Mouse (Mus musculus): ENCODE measurements around the gene P2rx4. TPM values are rescaled to one million over a fixed set of nuclear protein-coding genes. Genes with fewer than 3 reads are reported as not detected.

Gene P2rx4
- polyA plus RNA-seq, 1 experiment: 59.2 TPM

- WGBS: 88% methylated on average over 11 of the region's 11 CpGs
- DNase-seq (ENCODE audit: low read depth in 1 of 2, low spot score in 2 of 2): no peak
- Histone ChIP-seq H3K27ac (ENCODE audit: insufficient read depth, low read length) (no peak overlapping the region), H3K27me3 (ENCODE audit: control insufficient read depth, insufficient read depth, low read length) (no peaks in the 10 kb centered on the region), H3K4me3 (ENCODE audit: extremely low read depth, insufficient read depth, insufficient read length) (no peak overlapping the region), H3K4me1 (ENCODE audit: control insufficient read depth, insufficient read depth, insufficient read length) (peaks cover 11% of the 10 kb centered on the region; the same call in 1 of the 2 replicates), H3K36me3 (ENCODE audit: control insufficient read depth, insufficient read depth, low read length) (no peaks in the 10 kb centered on the region)
- TF ChIP-seq POLR2A (IDR thresholded peaks at IDR 0.05; ENCODE audit: low read depth, low read length) (no peak), CTCF (IDR thresholded peaks at IDR 0.05; ENCODE audit: extremely low read depth, insufficient read depth, insufficient read length, insufficient replicate concordance) (no peak)
Observed at GRCm38 (mm10) chr5:122773756-122774155, 66.4 kb downstream of the P2rx4 start.

- Histone ChIP-seq H3K27ac (ENCODE audit: insufficient read depth, low read length) (no peak overlapping the region), H3K4me3 (ENCODE audit: extremely low read depth, insufficient read depth, insufficient read length) (no peak overlapping the region)
Observed at GRCm38 (mm10) chr5:122774743-122775611, 67.6 kb downstream of the P2rx4 start.

GRCm38 (mm10) chr5:122775646-122776286 lies 68.4 kb downstream of the P2rx4 start:
- H3K4me3 ChIP-seq (ENCODE audit: extremely low read depth, insufficient read depth, insufficient read length): no peak overlapping the region
- no peaks in the 10 kb centered on the region; the same call in 1 of the 2 replicates for H3K27me3 ChIP-seq (ENCODE audit: control insufficient read depth, insufficient read depth, low read length)
- H3K27ac ChIP-seq (ENCODE audit: insufficient read depth, low read length): no peak overlapping the region
- H3K4me1 ChIP-seq (ENCODE audit: control insufficient read depth, insufficient read depth, insufficient read length): peaks cover 10% of the 10 kb centered on the region; the same call in 1 of the 2 replicates
- WGBS: 72% methylated on average over 14 of the region's 14 CpGs
- H3K36me3 ChIP-seq (ENCODE audit: control insufficient read depth, insufficient read depth, low read length): no peaks in the 10 kb centered on the region
- DNase-seq (ENCODE audit: low read depth in 1 of 2, low spot score in 2 of 2): no peak
- TF ChIP-seq POLR2A (IDR thresholded peaks at IDR 0.05; ENCODE audit: low read depth, low read length) (no peak), CTCF (IDR thresholded peaks at IDR 0.05; ENCODE audit: extremely low read depth, insufficient read depth, insufficient read length, insufficient replicate concordance) (no peak)

More at GRCm38 (mm10) chr5:122774743-122775611, 67.6 kb downstream of the P2rx4 start:
- TF ChIP-seq CTCF (IDR thresholded peaks at IDR 0.05; ENCODE audit: extremely low read depth, insufficient read depth, insufficient read length, insufficient replicate concordance): no peak
- no peak for TF ChIP-seq POLR2A (IDR thresholded peaks at IDR 0.05; ENCODE audit: low read depth, low read length)
- Histone ChIP-seq H3K27me3 (ENCODE audit: control insufficient read depth, insufficient read depth, low read length) (no peaks in the 10 kb centered on the region; the same call in 1 of the 2 replicates), H3K4me1 (ENCODE audit: control insufficient read depth, insufficient read depth, insufficient read length) (peaks cover 13% of the 10 kb centered on the region; the same call in 1 of the 2 replicates), H3K36me3 (ENCODE audit: control insufficient read depth, insufficient read depth, low read length) (no peaks in the 10 kb centered on the region)
- DNase-seq (ENCODE audit: low read depth in 1 of 2, low spot score in 2 of 2): no peak
- WGBS: 68% methylated on average over 28 of the region's 28 CpGs

- no peak overlapping the region for H3K27ac ChIP-seq (ENCODE audit: insufficient read depth, low read length)
- TF ChIP-seq CTCF (IDR thresholded peaks at IDR 0.05; ENCODE audit: extremely low read depth, insufficient read depth, insufficient read length, insufficient replicate concordance) (no peak), POLR2A (IDR thresholded peaks at IDR 0.05; ENCODE audit: low read depth, low read length) (no peak)
- 72% methylated on average over 2 of the region's 2 CpGs for WGBS
- H3K27me3 ChIP-seq (ENCODE audit: control insufficient read depth, insufficient read depth, low read length): no peaks in the 10 kb centered on the region; the same call in 1 of the 2 replicates
- H3K4me3 ChIP-seq (ENCODE audit: extremely low read depth, insufficient read depth, insufficient read length): no peak overlapping the region
- DNase-seq (ENCODE audit: low read depth in 1 of 2, low spot score in 2 of 2): no peak
- H3K4me1 ChIP-seq (ENCODE audit: control insufficient read depth, insufficient read depth, insufficient read length): peaks cover 6% of the 10 kb centered on the region; the same call in 1 of the 2 replicates
- H3K36me3 ChIP-seq (ENCODE audit: control insufficient read depth, insufficient read depth, low read length): no peaks in the 10 kb centered on the region
Observed at GRCm38 (mm10) chr5:122777322-122777721, 70.0 kb downstream of the P2rx4 start.

- peaks cover 6% of the 10 kb centered on the region; the same call in 1 of the 2 replicates for H3K4me1 ChIP-seq (ENCODE audit: control insufficient read depth, insufficient read depth, insufficient read length)
Observed at GRCm38 (mm10) chr5:122778231-122779226, 71.2 kb downstream of the P2rx4 start.

More at GRCm38 (mm10) chr5:122778231-122779226, 71.2 kb downstream of the P2rx4 start:
- peak overlapping the region; percentile 89 for H3K4me3 ChIP-seq (ENCODE audit: extremely low read depth, insufficient read depth, insufficient read length)
- 2% methylated on average over 45 of the region's 55 CpGs for WGBS
- peak overlapping the region; percentile 59; the same call in 1 of the 2 replicates for H3K27ac ChIP-seq (ENCODE audit: insufficient read depth, low read length)
- peak in 1 of 2 experiments; percentile 26 for DNase-seq (ENCODE audit: low read depth in 1 of 2, low spot score in 2 of 2)
- no peaks in the 10 kb centered on the region; the same call in 1 of the 2 replicates for H3K27me3 ChIP-seq (ENCODE audit: control insufficient read depth, insufficient read depth, low read length)
- H3K36me3 ChIP-seq (ENCODE audit: control insufficient read depth, insufficient read depth, low read length): no peaks in the 10 kb centered on the region
- TF ChIP-seq CTCF (IDR thresholded peaks at IDR 0.05; ENCODE audit: extremely low read depth, insufficient read depth, insufficient read length, insufficient replicate concordance) (no peak), POLR2A (IDR thresholded peaks at IDR 0.05; ENCODE audit: low read depth, low read length) (no peak)

Other genes starting within 250 kb of the P2rx4 start
- 23.7 and 31.5 TPM in 2 replicates for gene Atp2a2, start 205.3 kb upstream of the P2rx4 start, polyA plus RNA-seq (2012; rRNA removed)
- gene Ift81, start 93.0 kb upstream of the P2rx4 start, polyA plus RNA-seq (2012; rRNA removed): 0.22 and 0.34 TPM in 2 replicates
- gene P2rx7, start 63.6 kb upstream of the P2rx4 start, polyA plus RNA-seq (2012; rRNA removed): 27.7 and 34.5 TPM in 2 replicates
- gene Camkk2, start 71.9 kb downstream of the P2rx4 start, polyA plus RNA-seq (2012; rRNA removed): 21.2 and 28.3 TPM in 2 replicates
- 150 and 162 TPM in 2 replicates for gene Anapc5, start 113.8 kb downstream of the P2rx4 start, polyA plus RNA-seq (2012; rRNA removed)
- 7.0 and 9.9 TPM in 2 replicates for gene Rnf34, start 142.5 kb downstream of the P2rx4 start, polyA plus RNA-seq (2012; rRNA removed)